Mouse (Mus musculus) spleen, adult 2 months (tissue): ENCODE measurements at regions not wholly inside any gene's neighbourhood (a gene's known extent, or its start where the extent isn't known, plus 50 kb on each side); places are given as distances from the start of the nearest gene placed in this dataset.

ENCODE experiments used
- CTCF ChIP-seq: fragments of 200-500 bp; IDR thresholded peaks from 2 replicates; pipeline ENCODE4 v1.5.1; 2011; ENCODE audit warnings: mild to moderate bottlenecking, inconsistent platforms; ENCODE audit not compliant: insufficient read depth, insufficient read length, insufficient replicate concordance; ENCODE audit errors: extremely low read depth
- POLR2A ChIP-seq: fragments of 200-500 bp; IDR thresholded peaks from 2 replicates; pipeline ENCODE4 v1.6.1; 2011; ENCODE audit warnings: low read depth, low read length, inconsistent platforms

- TF ChIP-seq POLR2A (no peak), CTCF (no peak)
These were observed 237.1 kb upstream of the Eif4g2 start for GRCm38 (mm10) chr7:111319917-111320316.
